Mouse (Mus musculus) hematopoietic stem cell, adult 5-6 weeks (primary cell): ENCODE results near the gene Prc1. TPM values are rescaled to one million over a fixed set of nuclear protein-coding genes. Genes with fewer than 3 reads are reported as not detected.
"Not testable (repeated sequence)": the region's sequence is repeated elsewhere in the genome, so short reads cannot be mapped to it uniquely, and the experiment has no call there.

Experiments used
- ATAC-seq, 2 experiments: fragments of 125-278 bp in 1 of 2; replicated peaks in 1 of 2; 2 replicates each; pipeline ENCODE4 v1.8.0; 2016 to 2017; ENCODE audit warnings: inconsistent platforms in 2 of 2, mild to moderate bottlenecking in 2 of 2, moderate number of reproducible peaks in 2 of 2, low read depth in 1 of 2, moderate TSS enrichment in 1 of 2; ENCODE audit not compliant: low FRiP score in 2 of 2, poor library complexity in 2 of 2, severe bottlenecking in 2 of 2, insufficient read depth in 1 of 2, low TSS enrichment in 1 of 2
- total RNA-seq: library from RNA; stranded (forward); fragments of 172-1452, 232-1000 nt; gene quantifications from 2 replicates; pipeline ENCODE4 v1.2.3, GENCODE M21; 2017

Prc1 gene
- total RNA-seq, 1 experiment from 2014 or later: 145 TPM

DNA sequence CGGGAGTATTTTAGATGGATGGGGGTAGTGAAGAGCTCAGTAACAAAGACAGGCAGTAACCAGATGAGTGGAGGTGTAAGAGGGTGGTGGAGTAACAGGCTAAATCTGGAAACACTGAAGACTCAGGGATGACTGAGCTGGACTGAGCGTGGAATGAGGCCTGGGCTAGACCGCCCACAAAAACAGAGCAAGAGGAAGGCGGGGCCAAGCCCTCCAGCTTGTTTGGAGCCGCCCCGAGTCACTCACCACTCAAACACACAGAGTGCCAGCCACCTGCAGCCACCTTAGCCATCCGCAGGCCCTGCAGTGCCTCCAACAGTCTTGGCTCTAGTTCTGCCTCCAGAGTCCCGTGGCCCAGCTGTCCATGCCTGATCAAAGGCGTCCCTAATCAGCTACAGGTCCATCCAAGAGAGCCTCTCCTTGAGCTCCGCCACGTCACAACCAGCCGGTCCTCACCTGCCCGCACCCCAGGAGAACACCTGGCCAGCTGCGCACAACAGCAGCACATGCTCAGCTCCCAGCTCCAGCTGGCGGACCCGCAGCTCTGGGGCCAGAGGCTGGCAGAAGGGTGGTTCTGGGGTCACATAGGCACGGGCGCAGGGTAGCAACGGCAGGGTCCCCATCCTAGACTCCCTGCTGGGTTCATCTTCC, 25.7 kb downstream of the Prc1 start:
- no peak for ATAC-seq

DNA sequence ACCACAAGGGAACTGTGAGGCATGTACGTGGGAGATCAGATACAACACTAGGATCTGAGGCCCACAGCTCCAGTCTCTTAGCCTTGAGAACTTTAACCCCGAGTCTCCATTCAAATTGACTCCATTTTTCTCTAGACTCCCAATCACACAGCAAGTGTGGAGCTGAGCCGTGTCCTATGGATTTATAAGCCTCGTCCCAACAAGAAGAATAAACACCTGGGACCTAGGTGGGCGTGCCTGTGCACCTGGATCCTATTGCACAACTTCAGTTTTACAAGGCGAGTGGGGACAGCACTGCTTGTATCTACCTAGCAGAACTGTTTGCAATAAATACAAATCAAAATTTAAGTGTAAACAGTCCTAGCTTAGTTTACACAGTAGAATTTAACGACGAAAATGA, 29.1 kb downstream of the Prc1 start:
- ATAC-seq: no peak

DNA sequence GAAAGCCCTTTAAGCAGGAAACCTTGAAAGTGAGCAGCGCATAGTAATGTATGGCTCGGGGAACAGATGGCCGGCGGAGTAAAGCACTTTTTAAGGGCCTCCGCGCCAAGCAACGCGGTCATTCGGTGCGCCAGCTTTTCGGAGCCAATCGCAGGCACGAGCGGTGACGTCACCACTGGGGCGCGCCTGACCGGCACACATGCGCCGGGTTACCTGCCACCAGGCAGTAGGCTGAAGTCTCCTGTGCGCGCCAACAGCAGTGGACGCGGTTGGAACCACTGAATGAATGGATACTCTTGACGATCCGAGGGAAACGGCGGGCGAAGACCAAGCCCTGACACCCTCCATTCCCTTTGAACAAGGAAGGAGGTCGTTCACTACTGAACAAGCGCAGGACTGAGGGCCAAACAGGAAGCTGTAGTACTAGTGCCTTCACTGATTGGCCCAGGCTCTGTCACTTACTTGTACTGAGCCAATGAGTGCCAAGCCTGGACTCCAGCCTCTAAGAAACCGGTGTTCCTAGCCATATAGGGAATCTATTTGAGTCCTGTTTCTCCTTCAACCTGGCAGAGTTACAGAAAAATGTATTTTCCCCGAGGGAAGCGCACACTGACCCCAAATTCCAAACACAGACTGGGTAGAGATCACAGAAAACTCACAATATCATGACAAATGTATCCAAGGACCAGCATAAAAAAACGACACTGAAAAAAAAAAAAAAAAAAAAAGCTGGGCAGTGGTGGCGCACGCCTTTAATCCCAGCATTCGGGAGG, 30.0 kb downstream of the Prc1 start, which contains the start of gene Rccd1:
Gene Rccd1 (minus strand): TSS at position 412 of the 773 bp plus-strand sequence.
- peak; percentile 96 to 99 for ATAC-seq

GRCm38 (mm10) chr7:80324816-80325119, 30.5 kb downstream of the Prc1 start:
- not testable (repeated sequence) for ATAC-seq

GRCm38 (mm10) chr7:80325292-80325868, 31.1 kb downstream of the Prc1 start:
- ATAC-seq: no peak

- no peak for ATAC-seq
Measured at GRCm38 (mm10) chr7:80326076-80326475, 31.8 kb downstream of the Prc1 start.

GRCm38 (mm10) chr7:80330278-80330677, 36.0 kb downstream of the Prc1 start:
- no peak for ATAC-seq

DNA sequence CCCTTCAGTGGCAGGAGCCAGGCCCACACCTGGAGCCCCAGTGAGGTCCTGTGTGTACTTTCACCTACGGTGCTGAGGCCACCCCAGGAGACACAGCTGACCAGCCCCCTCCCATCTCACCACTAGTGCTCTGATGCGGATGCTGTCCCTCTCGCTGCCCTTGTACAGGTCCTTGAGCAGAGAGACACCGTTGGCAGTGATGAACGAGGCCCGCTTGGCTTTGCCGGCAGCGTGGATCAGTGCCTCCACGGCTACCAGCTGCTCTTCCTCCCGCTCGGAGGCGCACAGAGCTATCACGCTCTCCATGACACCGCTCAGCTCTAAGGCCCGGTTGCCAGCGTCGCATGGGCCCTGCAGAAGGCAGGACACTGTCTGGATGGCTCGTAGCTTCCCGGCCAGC, 37.2 kb downstream of the Prc1 start:
- ATAC-seq: no peak

- no peak for ATAC-seq
Measured at GRCm38 (mm10) chr7:80334848-80335247, 40.6 kb downstream of the Prc1 start.

DNA sequence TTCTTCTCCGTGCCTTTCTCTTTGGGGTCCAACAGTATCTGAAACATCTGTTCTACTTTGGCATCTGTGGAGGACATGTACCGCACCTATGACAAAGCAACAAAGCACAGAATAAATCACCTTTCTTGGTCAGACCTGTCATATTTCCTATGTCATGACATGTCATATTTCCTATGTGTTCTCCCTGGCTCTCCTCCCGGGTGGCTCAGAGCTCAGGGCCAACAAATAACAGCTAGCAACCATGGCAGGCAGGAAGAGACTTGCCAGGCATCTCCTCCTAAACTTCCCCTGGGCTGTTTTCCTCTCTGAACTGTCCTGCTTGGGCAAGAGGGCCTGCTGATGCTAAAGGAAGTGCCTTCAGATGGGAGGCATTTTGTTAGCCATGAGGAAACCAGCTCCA, 42.7 kb downstream of the Prc1 start:
- no peak for ATAC-seq

DNA sequence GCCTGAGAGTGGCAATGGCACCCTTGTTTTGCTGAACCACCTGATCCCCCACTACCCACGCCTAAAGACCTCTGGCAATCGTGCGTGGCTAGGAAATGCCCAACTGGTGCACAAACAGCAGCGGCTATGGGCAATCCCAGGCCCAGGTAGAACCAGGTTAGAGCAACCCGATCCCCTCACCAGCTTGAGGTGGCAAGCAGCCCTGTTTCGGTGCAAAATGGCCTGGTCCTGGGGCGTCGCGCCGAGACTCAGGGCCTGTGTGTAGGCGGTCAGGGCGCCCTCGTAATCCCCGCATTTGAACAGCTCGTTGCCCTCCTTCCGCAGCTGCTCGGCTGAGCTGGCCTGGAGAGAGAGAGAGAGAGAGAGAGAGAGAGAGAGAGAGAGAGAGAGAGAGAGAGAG, 45.1 kb downstream of the Prc1 start:
- no peak for ATAC-seq

DNA sequence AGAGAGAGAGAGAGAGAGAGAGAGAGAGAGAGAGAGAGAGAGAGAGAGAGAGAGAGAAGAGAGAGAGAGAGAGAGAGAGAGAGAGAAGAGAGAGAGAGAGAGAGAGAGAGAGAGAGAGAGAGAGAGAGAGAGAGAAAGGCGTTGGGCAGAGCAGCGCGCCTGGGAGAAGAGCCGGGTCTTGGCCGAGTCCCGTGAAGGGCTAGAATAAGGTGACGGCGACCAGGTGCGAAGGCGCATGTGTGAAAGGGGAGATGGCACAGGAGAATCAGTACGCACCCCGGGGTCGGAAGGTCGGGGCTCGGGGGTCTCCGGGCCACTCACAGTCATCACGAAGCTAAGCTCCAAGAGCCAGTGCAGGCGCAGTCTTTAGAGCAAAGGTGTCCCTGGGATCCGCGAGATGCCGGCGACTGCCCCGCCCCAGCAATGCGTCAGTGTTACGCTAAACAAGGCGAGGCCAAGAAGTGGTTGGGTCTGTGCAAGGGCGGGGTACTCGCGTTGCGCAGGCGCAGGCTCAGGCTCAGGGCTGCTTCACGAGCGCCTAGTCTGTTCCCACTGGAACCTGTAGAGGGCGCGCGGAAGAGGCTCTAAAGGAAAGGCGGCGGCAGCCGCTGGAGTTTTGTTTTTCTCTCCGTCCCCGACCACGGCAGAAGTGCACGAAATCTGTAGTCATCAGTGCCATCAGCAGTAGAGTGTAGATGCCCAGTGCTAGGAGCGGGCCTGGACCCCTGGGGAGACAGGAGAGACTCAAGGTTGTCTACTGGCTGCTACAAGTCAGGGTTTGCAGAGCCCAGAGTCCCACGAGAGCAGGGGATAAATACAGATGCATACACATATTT, 45.8 kb downstream of the Prc1 start:
- peak; percentile 91 to 93 for ATAC-seq

- ATAC-seq: peak; percentile 52 to 72
Measured at GRCm38 (mm10) chr7:80340793-80341192, 46.5 kb downstream of the Prc1 start, which contains the start of gene Unc45a. TSS of gene Unc45a (minus strand) at chr7:80341005.

- ATAC-seq: no peak
Measured at GRCm38 (mm10) chr7:80341793-80342192, 47.5 kb downstream of the Prc1 start.

GRCm38 (mm10) chr7:80342858-80343257, 48.6 kb downstream of the Prc1 start, which contains the start of gene Hddc3:
TSS of gene Hddc3 (plus strand) at chr7:80343104.
- peak; percentile 40 to 60 for ATAC-seq

- ATAC-seq: no peak
Measured at GRCm38 (mm10) chr7:80343270-80344018, 49.2 kb downstream of the Prc1 start.

- no peak for ATAC-seq
Measured at GRCm38 (mm10) chr7:80346173-80346572, 51.9 kb downstream of the Prc1 start.
